Mouse (Mus musculus) liver, embryonic 15.5 days (tissue): ENCODE results near the gene Zfp810. TPM values are rescaled to one million over a fixed set of nuclear protein-coding genes. Genes with fewer than 3 reads are reported as not detected.
A peak's percentile ranks its signal among the peaks of the same experiment; 100 is the strongest.

Experiments
- ATAC-seq: fragments of 200-750 bp; cut with Nextera tagmentation; 2 replicates; pipeline ENCODE4 v1.8.0; 2017; ENCODE audit warnings: moderate number of reproducible peaks, mild to moderate bottlenecking, moderate library complexity; ENCODE audit not compliant: insufficient read depth
- H3K27ac ChIP-seq: fragments of 300-500 bp; sonication (generic); replicated peaks from 2 replicates; pipeline ENCODE4 v1.5.1; 2015; ENCODE audit warnings: mild to moderate bottlenecking, inconsistent platforms
- H3K27me3 ChIP-seq: fragments of 300-500 bp; sonication (generic); 2 replicates; pipeline ENCODE4 v1.6.1; 2015; ENCODE audit warnings: mild to moderate bottlenecking, inconsistent platforms
- H3K36me3 ChIP-seq: fragments of 300-500 bp; sonication (generic); replicated peaks from 2 replicates; pipeline ENCODE4 v1.6.1; 2015; ENCODE audit warnings: moderate library complexity, mild to moderate bottlenecking, inconsistent platforms
- H3K4me1 ChIP-seq: fragments of 300-500 bp; sonication (generic); replicated peaks from 2 replicates; pipeline ENCODE4 v1.6.1; 2015; ENCODE audit warnings: inconsistent platforms
- H3K4me2 ChIP-seq: fragments of 300-500 bp; sonication (generic); 2 replicates; pipeline ENCODE4 v1.6.1; 2015; ENCODE audit warnings: moderate library complexity, mild to moderate bottlenecking, inconsistent platforms
- H3K4me3 ChIP-seq: fragments of 300-500 bp; sonication (generic); replicated peaks from 2 replicates; pipeline ENCODE4 v1.5.1; 2015; ENCODE audit warnings: mild to moderate bottlenecking, inconsistent platforms
- H3K9ac ChIP-seq: fragments of 300-500 bp; sonication (generic); 2 replicates; pipeline ENCODE4 v1.6.1; 2015; ENCODE audit warnings: moderate library complexity, mild to moderate bottlenecking, inconsistent platforms
- H3K9me3 ChIP-seq: fragments of 300-500 bp; sonication (generic); replicated peaks from 2 replicates; pipeline ENCODE4 v1.6.1; 2016; ENCODE audit warnings: inconsistent platforms
- WGBS: fragments of 180-500 bp; shearing (Covaris S2); methylation state at CpG from one replicate; pipeline ENCODE4 v1.1.7; 2015; ENCODE audit warnings: mixed read lengths; ENCODE audit not compliant: insufficient replicate concordance; 5-methylcytosine and 5-hydroxymethylcytosine counted together
- polyA plus RNA-seq: library from polyadenylated mRNA; unstranded; fragments of >200 nt; fragmentation: Nextera tagmentation; extraction: Ambion mirVana; gene quantifications from 2 replicates; pipeline ENCODE4 v1.2.1, GENCODE M21; 2015

Gene Zfp810
- polyA plus RNA-seq, result 2.5 and 2.7 TPM in 2 replicates

GRCm38 (mm10) chr9:22307156-22307919, at the start of gene Zfp810:
TSS of gene Zfp810 (minus strand) at chr9:22307648.
- Histone ChIP-seq H3K27ac (0 out of 2 replicates have a peak within 1 kb of the TSS, but pooled peaks have one; percentile 19), H3K4me2 (peak within 1 kb of the TSS; percentile 86), H3K36me3 (peaks cover 9% of the 10 kb centered on the region; the same call in 1 of the 2 replicates), H3K4me3 (peak within 1 kb of the TSS; percentile 74), H3K9me3 (0 out of 2 replicates have a peak, but pooled peaks cover 2% of the 10 kb centered on the region), H3K9ac (peak within 1 kb of the TSS; percentile 73), H3K4me1 (peaks cover 9% of the 10 kb centered on the region), H3K27me3 (no peaks in the 10 kb centered on the region)
- ATAC-seq, result peak; percentile 95
- under 1% methylated on average over 56 of the region's 56 CpGs for WGBS

- Histone ChIP-seq H3K27ac (no peak overlapping the region), H3K27me3 (no peaks in the 10 kb centered on the region), H3K4me2 (no peak overlapping the region), H3K4me1 (no peaks in the 10 kb centered on the region), H3K4me3 (no peak overlapping the region), H3K9ac (no peak overlapping the region), H3K9me3 (no peaks in the 10 kb centered on the region), H3K36me3 (peaks cover 88% of the 10 kb centered on the region)
- 92% methylated on average over 3 of the region's 3 CpGs for WGBS
- ATAC-seq, result no peak
These were observed 48.5 kb upstream of the Zfp810 start for GRCm38 (mm10) chr9:22355919-22356318.

DNA sequence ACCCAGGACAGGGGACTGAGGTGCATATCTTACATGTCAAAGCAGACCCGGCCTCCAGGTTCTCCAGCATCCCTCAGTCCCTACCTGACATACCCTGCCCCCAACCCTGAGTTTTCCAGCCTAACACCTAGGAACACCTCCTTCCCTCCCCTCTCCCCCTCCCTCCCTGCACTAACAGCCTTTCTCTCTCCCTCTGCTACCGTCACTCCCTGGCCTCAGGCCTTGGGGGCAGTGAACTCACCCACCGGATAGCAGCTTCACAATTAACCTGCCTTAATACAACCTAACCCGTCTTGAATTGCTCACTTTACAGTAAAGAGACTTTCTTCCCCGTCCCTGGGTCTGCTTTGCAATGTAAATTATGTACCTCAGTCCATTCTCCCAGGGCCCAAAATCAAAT, 46.5 kb upstream of the Zfp810 start:
- ATAC-seq, result no peak

DNA sequence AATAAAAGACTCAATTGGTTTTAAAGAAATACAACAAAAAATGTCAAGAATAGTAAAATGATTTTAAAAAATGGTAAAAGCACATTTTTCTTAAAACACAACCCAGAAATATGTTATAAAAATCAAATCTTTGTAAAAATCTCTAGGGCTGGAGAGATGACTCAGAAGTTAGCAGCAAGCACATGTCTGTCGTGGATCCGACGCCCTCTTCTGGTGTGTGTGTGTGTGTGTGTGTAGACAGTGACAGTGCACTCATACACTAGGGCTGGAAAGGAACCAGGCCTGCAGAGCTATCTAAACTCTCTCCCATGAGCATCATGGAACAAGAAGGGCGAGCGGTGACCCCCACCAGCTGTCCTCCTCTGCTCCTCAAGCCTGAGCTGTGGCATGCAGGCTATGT, 46.0 kb upstream of the Zfp810 start:
- Histone ChIP-seq H3K9ac (no peak overlapping the region), H3K4me1 (no peaks in the 10 kb centered on the region), H3K36me3 (peaks cover 79% of the 10 kb centered on the region), H3K4me3 (no peak overlapping the region), H3K27me3 (no peaks in the 10 kb centered on the region), H3K4me2 (no peak overlapping the region), H3K27ac (no peak overlapping the region), H3K9me3 (no peaks in the 10 kb centered on the region)
- 87% methylated on average over 5 of the region's 5 CpGs for WGBS
- no peak for ATAC-seq

More for the DNA sequence above, 46.5 kb upstream of the Zfp810 start:
- Histone ChIP-seq H3K4me3 (no peak overlapping the region), H3K4me1 (no peaks in the 10 kb centered on the region), H3K27me3 (no peaks in the 10 kb centered on the region), H3K4me2 (no peak overlapping the region), H3K27ac (no peak overlapping the region), H3K9ac (no peak overlapping the region), H3K9me3 (no peaks in the 10 kb centered on the region), H3K36me3 (peaks cover 81% of the 10 kb centered on the region)
- WGBS, result 85% methylated on average over 5 of the region's 5 CpGs

DNA sequence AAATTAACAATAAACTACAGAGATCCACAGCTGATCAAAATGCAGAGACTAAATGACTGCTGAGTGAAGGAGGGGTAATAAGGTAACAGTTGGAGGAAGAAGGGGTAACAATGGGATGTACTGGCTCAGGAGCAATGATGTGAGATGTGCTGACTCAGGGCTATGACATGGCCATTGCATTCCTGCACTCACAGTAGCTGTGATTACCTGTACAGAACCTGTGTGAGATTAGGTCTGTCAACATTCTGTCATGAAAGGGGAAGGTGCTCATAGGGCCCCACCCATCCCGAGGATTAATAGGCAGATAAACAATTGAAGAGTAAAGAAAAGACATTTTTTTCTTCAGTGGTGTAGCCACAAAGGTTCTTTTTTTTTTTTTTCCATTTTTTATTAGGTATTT, 32.9 kb upstream of the Zfp810 start:
- Histone ChIP-seq H3K9ac (no peak overlapping the region), H3K4me3 (no peak overlapping the region), H3K4me2 (no peak overlapping the region), H3K9me3 (no peaks in the 10 kb centered on the region), H3K4me1 (no peaks in the 10 kb centered on the region), H3K27me3 (no peaks in the 10 kb centered on the region), H3K27ac (no peak overlapping the region), H3K36me3 (peaks cover 89% of the 10 kb centered on the region)
- WGBS, result 70% methylated on average over 1 of the region's 1 CpGs
- no peak for ATAC-seq

- Histone ChIP-seq H3K9me3 (no peaks in the 10 kb centered on the region), H3K27ac (no peak overlapping the region), H3K36me3 (peaks cover 90% of the 10 kb centered on the region), H3K4me2 (no peak overlapping the region), H3K9ac (no peak overlapping the region), H3K4me3 (no peak overlapping the region), H3K27me3 (no peaks in the 10 kb centered on the region), H3K4me1 (no peaks in the 10 kb centered on the region)
- no peak for ATAC-seq
- 95% methylated on average over 2 of the region's 2 CpGs for WGBS
These were observed 29.8 kb upstream of the Zfp810 start for GRCm38 (mm10) chr9:22337217-22337616.

DNA sequence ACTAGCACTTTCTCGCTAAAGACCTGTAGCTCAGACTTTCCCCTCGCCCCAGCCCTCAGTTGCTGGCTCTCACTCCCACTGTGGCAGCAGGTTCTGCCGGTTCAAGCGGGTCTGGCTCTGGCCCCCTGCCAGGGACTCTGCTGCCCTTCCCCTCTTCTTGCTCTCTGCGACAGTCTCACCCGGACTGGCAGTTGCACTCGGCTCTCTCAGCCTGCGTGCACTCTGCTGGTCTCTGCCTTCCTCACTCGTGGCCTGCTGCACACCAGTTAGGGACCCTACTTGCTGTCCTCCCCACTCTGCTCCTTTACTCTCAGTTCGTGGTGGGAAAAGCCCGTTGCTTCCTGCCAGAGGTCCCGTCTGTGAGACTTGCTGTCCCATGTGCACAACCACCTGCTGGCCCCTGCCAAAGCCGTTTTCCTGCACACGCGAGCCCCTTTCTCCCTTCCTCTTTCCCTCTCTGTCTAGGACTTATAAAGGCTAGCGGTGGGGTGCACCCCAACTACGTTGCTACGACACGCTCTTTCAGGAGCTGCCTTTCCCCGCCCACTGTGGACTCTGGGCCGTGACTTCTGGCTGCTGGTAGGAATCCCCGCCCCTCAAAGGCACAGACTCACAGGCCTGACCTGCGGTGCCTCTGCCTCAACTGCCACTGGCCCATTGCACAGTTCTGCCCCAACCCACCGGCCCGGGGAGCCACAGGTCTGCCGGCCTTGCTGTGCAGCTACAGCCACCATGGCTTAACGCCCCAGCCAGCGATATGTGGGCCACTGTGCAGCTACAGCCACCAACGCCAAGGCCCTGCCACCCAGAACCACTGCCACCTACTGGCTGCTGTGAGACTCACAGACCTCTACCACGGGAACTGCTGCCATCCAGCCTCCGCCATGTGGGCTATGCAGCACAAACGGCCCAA, 20.3 kb upstream of the Zfp810 start:
- H3K36me3 ChIP-seq, result peaks cover 30% of the 10 kb centered on the region
- peak overlapping the region; percentile 58 for H3K9ac ChIP-seq
- no peaks in the 10 kb centered on the region for H3K27me3 ChIP-seq
- no peaks in the 10 kb centered on the region for H3K9me3 ChIP-seq
- 2% methylated on average over 32 of the region's 32 CpGs for WGBS
- H3K4me3 ChIP-seq, result peak overlapping the region; percentile 57
- peaks cover 38% of the 10 kb centered on the region for H3K4me1 ChIP-seq
- H3K27ac ChIP-seq, result peak overlapping the region; percentile 61
- H3K4me2 ChIP-seq, result peak overlapping the region; percentile 81
- ATAC-seq, result peak; percentile 91

DNA sequence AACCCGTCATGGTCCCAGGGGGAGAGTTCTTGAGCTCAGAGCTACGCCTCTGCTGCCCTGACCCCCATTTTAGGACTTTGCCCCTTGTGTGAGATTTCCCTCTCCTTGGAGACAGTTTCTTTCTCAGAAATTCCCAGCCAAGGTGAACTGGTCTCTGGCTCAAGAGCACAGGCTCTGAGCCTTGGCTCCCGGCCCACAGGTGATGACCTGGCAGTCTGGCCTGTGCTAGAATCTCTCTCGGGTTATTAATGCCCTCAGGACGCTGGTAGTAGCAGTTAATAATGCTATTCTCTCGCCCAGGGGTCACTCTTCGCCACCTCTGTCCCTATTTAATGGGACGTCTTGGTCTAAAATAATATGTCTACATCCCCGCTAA, 19.6 kb upstream of the Zfp810 start:
- peaks cover 45% of the 10 kb centered on the region for H3K4me1 ChIP-seq
- ATAC-seq, result no peak
- peak overlapping the region; percentile 57 for H3K4me3 ChIP-seq

GRCm38 (mm10) chr9:22324579-22324978, 17.1 kb upstream of the Zfp810 start:
- no peak overlapping the region for H3K4me2 ChIP-seq

More for the DNA sequence above, 19.6 kb upstream of the Zfp810 start:
- WGBS, result 34% methylated on average over 9 of the region's 9 CpGs
- Histone ChIP-seq H3K9ac (peak overlapping the region; percentile 58), H3K9me3 (no peaks in the 10 kb centered on the region), H3K4me2 (peak overlapping the region; percentile 81), H3K27me3 (no peaks in the 10 kb centered on the region), H3K27ac (peak overlapping the region; percentile 61), H3K36me3 (peaks cover 24% of the 10 kb centered on the region)

DNA sequence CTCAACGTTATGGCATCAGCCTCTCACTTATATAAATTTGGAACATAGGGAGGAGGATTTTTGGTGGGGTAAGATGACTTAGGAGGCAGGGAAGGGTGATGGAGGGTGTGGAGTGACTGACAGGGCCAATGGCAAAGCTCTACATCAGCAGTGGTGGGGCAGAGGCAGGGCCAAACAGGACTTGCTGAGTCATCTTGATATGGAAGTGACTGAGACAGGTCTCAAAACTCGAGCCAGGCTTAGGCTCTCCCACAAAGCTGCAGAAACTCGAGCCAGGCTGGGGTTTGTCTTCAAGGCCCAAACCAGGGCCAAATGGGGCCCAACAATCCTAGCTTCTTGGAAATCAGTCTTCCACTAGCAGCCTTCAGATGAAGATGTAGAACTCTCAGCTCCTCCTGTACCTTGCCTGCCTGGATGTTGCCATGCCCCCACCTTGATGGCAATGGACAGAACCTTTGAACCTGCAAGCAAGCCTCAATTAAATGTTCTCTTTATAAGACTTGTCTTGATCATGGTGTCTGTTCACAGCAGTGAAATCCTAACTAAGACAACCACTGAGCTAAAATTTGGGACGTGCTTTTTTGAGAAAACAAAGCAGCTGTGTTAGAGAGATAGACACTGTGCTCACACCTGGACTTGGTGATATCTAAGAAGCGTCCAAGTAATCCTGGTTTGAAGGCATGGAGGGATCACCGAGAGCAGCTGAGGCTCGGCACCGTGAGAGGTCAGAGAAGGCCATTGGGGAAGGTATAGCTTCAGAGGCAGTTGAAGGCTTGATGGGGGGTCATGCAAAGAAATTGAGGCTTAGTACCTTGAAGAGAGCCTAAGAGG, 15.1 kb upstream of the Zfp810 start:
- Histone ChIP-seq H3K36me3 (no peaks in the 10 kb centered on the region), H3K4me3 (no peak overlapping the region), H3K27ac (peak overlapping the region; percentile 67), H3K4me2 (peak overlapping the region; percentile 48), H3K9me3 (no peaks in the 10 kb centered on the region), H3K4me1 (peaks cover 36% of the 10 kb centered on the region), H3K9ac (no peak overlapping the region), H3K27me3 (no peaks in the 10 kb centered on the region)
- peak; percentile 88 for ATAC-seq
- WGBS, result 38% methylated on average over 8 of the region's 8 CpGs

More at GRCm38 (mm10) chr9:22324579-22324978, 17.1 kb upstream of the Zfp810 start:
- no peak overlapping the region for H3K9ac ChIP-seq
- WGBS, result 92% methylated on average over 1 of the region's 1 CpGs
- no peak overlapping the region for H3K4me3 ChIP-seq
- no peak for ATAC-seq
- H3K27me3 ChIP-seq, result no peaks in the 10 kb centered on the region
- no peak overlapping the region for H3K27ac ChIP-seq
- no peaks in the 10 kb centered on the region for H3K9me3 ChIP-seq
- peaks cover 46% of the 10 kb centered on the region for H3K4me1 ChIP-seq
- peaks cover 4% of the 10 kb centered on the region; the same call in 1 of the 2 replicates for H3K36me3 ChIP-seq
